Mouse (Mus musculus) MEL (cell line): ENCODE results near the gene Sgk1. TPM values are rescaled to one million over a fixed set of nuclear protein-coding genes. Genes with fewer than 3 reads are reported as not detected.

ENCODE experiments used
- DNase-seq: peaks from one replicate; pipeline ENCODE4 v3.0.0; 2011; ENCODE audit warnings: low read depth, low spot score
- H3K27ac ChIP-seq: 2 replicates; pipeline ENCODE4 v1.5.1; 2012; ENCODE audit warnings: low read depth, mild to moderate bottlenecking, control low read depth, low read length, moderate library complexity; ENCODE audit not compliant: control insufficient read depth
- H3K27me3 ChIP-seq, 2 experiments: fragments of 150-350 bp in 1 of 2; sonication (generic) in 1 of 2; 2 replicates each; pipeline ENCODE4 v1.6.1; 2012; ENCODE audit warnings: low read length in 2 of 2, mild to moderate bottlenecking in 2 of 2, improper control_type of control experiment in 1 of 2, moderate library complexity in 1 of 2; ENCODE audit not compliant: insufficient read depth in 2 of 2, control insufficient read depth in 1 of 2
- H3K36me3 ChIP-seq, 2 experiments: 2 replicates each; pipeline ENCODE4 v1.6.1; 2012 to 2014; ENCODE audit warnings: low read length in 2 of 2, improper control_type of control experiment in 1 of 2, inconsistent platforms in 1 of 2, mild to moderate bottlenecking in 1 of 2; ENCODE audit not compliant: insufficient read depth in 2 of 2, control insufficient read depth in 1 of 2
- H3K4me1 ChIP-seq, 2 experiments: fragments of 150-350 bp in 1 of 2; sonication (generic) in 1 of 2; 2 replicates each; pipeline ENCODE4 v1.6.1; 2012; ENCODE audit warnings: low read length in 2 of 2, improper control_type of control experiment in 1 of 2, mild to moderate bottlenecking in 1 of 2; ENCODE audit not compliant: insufficient read depth in 2 of 2, control insufficient read depth in 1 of 2
- H3K4me3 ChIP-seq, 2 experiments: fragments of 150-350 bp in 1 of 2; sonication (generic) in 1 of 2; 2 replicates each; pipeline ENCODE4 v1.5.1; 2012; ENCODE audit warnings: low read depth in 2 of 2, low read length in 2 of 2, mild to moderate bottlenecking in 2 of 2, moderate library complexity in 2 of 2, control low read depth in 1 of 2, improper control_type of control experiment in 1 of 2; ENCODE audit not compliant: control insufficient read depth in 1 of 2, insufficient read depth in 1 of 2
- H3K79me2 ChIP-seq: 2 replicates; pipeline ENCODE4 v1.6.1; 2012; ENCODE audit warnings: mild to moderate bottlenecking, low read length, moderate library complexity; ENCODE audit not compliant: control insufficient read depth, poor library complexity, insufficient read depth
- H3K9ac ChIP-seq: 2 replicates; pipeline ENCODE4 v1.6.1; 2012; ENCODE audit warnings: low read depth, mild to moderate bottlenecking, control low read depth, low read length, moderate library complexity; ENCODE audit not compliant: control insufficient read depth, poor library complexity, severe bottlenecking
- H3K9me3 ChIP-seq: fragments of 150-350 bp; sonication (generic); replicated peaks from 2 replicates; pipeline ENCODE4 v1.6.1; 2012; ENCODE audit warnings: mild to moderate bottlenecking, low read length, improper control_type of control experiment, moderate library complexity; ENCODE audit not compliant: insufficient read depth
- CHD1 ChIP-seq: IDR thresholded peaks from 2 replicates; pipeline ENCODE4 v1.6.1; 2012; ENCODE audit warnings: low read depth, mild to moderate bottlenecking, inconsistent platforms, low read length, improper control_type of control experiment
- E2F4 ChIP-seq: IDR thresholded peaks from 2 replicates; pipeline ENCODE4 v1.6.1; 2011; ENCODE audit warnings: low read depth, low read length, improper control_type of control experiment, borderline replicate concordance
- EP300 ChIP-seq, 2 experiments: IDR thresholded peaks; 2 replicates each; pipeline ENCODE4 v1.6.1; 2011; ENCODE audit warnings: improper control_type of control experiment in 2 of 2, low read length in 2 of 2, low read depth in 1 of 2, mild to moderate bottlenecking in 1 of 2
- JUND ChIP-seq: IDR thresholded peaks from 2 replicates; pipeline ENCODE4 v1.6.1; 2011; ENCODE audit warnings: low read depth, mild to moderate bottlenecking, improper control_type of control experiment, low read length
- KAT2A ChIP-seq: conservative IDR thresholded peaks from 2 replicates; pipeline ENCODE4 v1.6.1; 2012; ENCODE audit warnings: low read depth, low read length, improper control_type of control experiment, inconsistent platforms
- MAFK ChIP-seq: IDR thresholded peaks from 2 replicates; pipeline ENCODE4 v1.6.1; 2011; ENCODE audit warnings: low read depth, mild to moderate bottlenecking, low read length, improper control_type of control experiment, borderline replicate concordance
- MAZ ChIP-seq: IDR thresholded peaks from 2 replicates; pipeline ENCODE4 v1.6.1; 2012; ENCODE audit warnings: low read depth, mild to moderate bottlenecking, inconsistent platforms, low read length, improper control_type of control experiment
- MEF2A ChIP-seq: IDR thresholded peaks from 2 replicates; pipeline ENCODE4 v1.6.1; 2014; ENCODE audit warnings: low read depth, mild to moderate bottlenecking, inconsistent platforms, low read length, improper control_type of control experiment; ENCODE audit not compliant: poor library complexity, insufficient replicate concordance, severe bottlenecking; ENCODE audit errors: extremely low read depth
- MXI1 ChIP-seq: IDR thresholded peaks from 2 replicates; pipeline ENCODE4 v1.6.1; 2011; ENCODE audit warnings: mild to moderate bottlenecking, low read depth, low read length, improper control_type of control experiment
- MYB ChIP-seq: IDR thresholded peaks from 2 replicates; pipeline ENCODE4 v1.6.1; 2011; ENCODE audit warnings: mild to moderate bottlenecking, low read depth, low read length, improper control_type of control experiment
- RAD21 ChIP-seq: IDR thresholded peaks from 2 replicates; pipeline ENCODE4 v1.6.1; 2011; ENCODE audit warnings: mild to moderate bottlenecking, low read depth, low read length, improper control_type of control experiment
- RCOR1 ChIP-seq: IDR thresholded peaks from 2 replicates; pipeline ENCODE4 v1.6.1; 2012; ENCODE audit warnings: low read depth, mild to moderate bottlenecking, inconsistent platforms, low read length, improper control_type of control experiment
- TAL1 ChIP-seq: IDR thresholded peaks from 2 replicates; pipeline ENCODE4 v1.6.1; 2012; ENCODE audit warnings: mild to moderate bottlenecking, inconsistent platforms, low read length, moderate library complexity, mixed read lengths
- TBP ChIP-seq: IDR thresholded peaks from 2 replicates; pipeline ENCODE4 v1.8.0; 2011; ENCODE audit warnings: low read depth, low read length, improper control_type of control experiment
- TCF12 ChIP-seq: IDR thresholded peaks from 2 replicates; pipeline ENCODE4 v1.6.1; 2014; ENCODE audit warnings: low read depth, mild to moderate bottlenecking, inconsistent platforms, low read length, improper control_type of control experiment, moderate library complexity
- UBTF ChIP-seq: IDR thresholded peaks from 2 replicates; pipeline ENCODE4 v1.6.1; 2012; ENCODE audit warnings: low read depth, mild to moderate bottlenecking, inconsistent platforms, low read length, improper control_type of control experiment, moderate library complexity, borderline replicate concordance; ENCODE audit not compliant: insufficient read depth
- USF1 ChIP-seq: IDR thresholded peaks from 2 replicates; pipeline ENCODE4 v1.6.1; 2014; ENCODE audit warnings: low read depth, mild to moderate bottlenecking, inconsistent platforms, low read length, improper control_type of control experiment, moderate library complexity
- USF2 ChIP-seq, 2 experiments: IDR thresholded peaks; 2 replicates each; pipeline ENCODE4 v1.6.1; 2011 to 2012; ENCODE audit warnings: improper control_type of control experiment in 2 of 2, low read length in 2 of 2, borderline replicate concordance in 1 of 2, inconsistent platforms in 1 of 2, low read depth in 1 of 2, mild to moderate bottlenecking in 1 of 2; ENCODE audit not compliant: insufficient read depth in 1 of 2
- ZKSCAN1 ChIP-seq: IDR thresholded peaks from 2 replicates; pipeline ENCODE4 v1.6.1; 2012; ENCODE audit warnings: low read depth, mild to moderate bottlenecking, inconsistent platforms, low read length, improper control_type of control experiment, moderate library complexity
- polyA plus RNA-seq, 2 experiments: library from polyadenylated mRNA; stranded (reverse) in 1 of 2; unstranded in 1 of 2; fragments of >175 nt in 1 of 2; fragments of >200 nt in 1 of 2; gene quantifications; 2 replicates each; pipeline versions ENCODE4 v1.2.1 to v1.2.4; 2012; ENCODE audit warnings: low replicate concordance in 2 of 2, low read depth in 1 of 2; ENCODE audit not compliant: insufficient read length in 2 of 2, insufficient read depth in 1 of 2, missing spikeins in 1 of 2
- total RNA-seq: library from RNA; depleted of rRNA; stranded (reverse); fragments of 300-350 nt; gene quantifications from 2 replicates; pipeline ENCODE4 v1.2.3, GENCODE M21; 2012

The Sgk1 gene
- total and polyA plus RNA-seq, 3 experiments, result 1.6 to 3.2 TPM; not detected in 1

- H3K36me3 ChIP-seq, result no peaks in the 10 kb centered on the region
- no peak for TF ChIP-seq TCF12
- no peak for TF ChIP-seq CHD1
- no peak for TF ChIP-seq TBP
- TF ChIP-seq E2F4, result no peak
- TF ChIP-seq MAFK, result no peak
- no peak for TF ChIP-seq MYB
- no peak for TF ChIP-seq TAL1
- no peak for TF ChIP-seq USF1
- TF ChIP-seq MAZ, result no peak
- TF ChIP-seq ZKSCAN1, result no peak
- TF ChIP-seq USF2 (IDR thresholded peaks at IDR 0.05; ENCODE audit: borderline replicate concordance in 1 of 2, insufficient read depth in 1 of 2, low read depth in 1 of 2, low read length in 2 of 2), result no peak
- no peak for TF ChIP-seq JUND
- TF ChIP-seq MXI1, result no peak
- no peak for TF ChIP-seq MEF2A
- no peak for TF ChIP-seq RCOR1
- no peak for TF ChIP-seq KAT2A
- TF ChIP-seq RAD21, result no peak
- no peak for TF ChIP-seq UBTF
- H3K79me2 ChIP-seq, result no peaks in the 10 kb centered on the region
- peaks cover 0 to 2% of the 10 kb centered on the region in 2 experiments; a peak in 1 of 4 replicates for H3K27me3 ChIP-seq
- H3K9ac ChIP-seq, result no peak overlapping the region
- H3K4me3 ChIP-seq, result no peak overlapping the region
- no peaks in the 10 kb centered on the region for H3K9me3 ChIP-seq
- no peak overlapping the region for H3K27ac ChIP-seq
- DNase-seq, result no peak
- no peaks in the 10 kb centered on the region for H3K4me1 ChIP-seq
Measured at GRCm38 (mm10) chr10:21926941-21927340, 45.0 kb downstream of the Sgk1 start.

- H3K9ac ChIP-seq, result no peak overlapping the region
- no peak for DNase-seq
- H3K9me3 ChIP-seq, result no peaks in the 10 kb centered on the region
- no peak overlapping the region for H3K4me3 ChIP-seq
- no peak for TF ChIP-seq EP300 (IDR thresholded peaks at IDR 0.05; ENCODE audit: low read depth in 1 of 2, low read length in 2 of 2)
- peak; percentile 40; the same call in 1 of the 2 replicates for TF ChIP-seq USF1
- TF ChIP-seq, all 39 proteins: peak for 1
- peaks cover 2 to 3% of the 10 kb centered on the region in 2 experiments; a peak in 2 of 4 replicates for H3K27me3 ChIP-seq
- no peak overlapping the region for H3K27ac ChIP-seq
- no peaks in the 10 kb centered on the region for H3K4me1 ChIP-seq
- H3K36me3 ChIP-seq, result no peaks in the 10 kb centered on the region
- H3K79me2 ChIP-seq, result no peaks in the 10 kb centered on the region
Measured at GRCm38 (mm10) chr10:21930781-21931380, 48.9 kb downstream of the Sgk1 start.
